Mouse (Mus musculus) liver, adult 2 months (tissue): ENCODE measurements around the gene Slc9b1. TPM values are rescaled to one million over a fixed set of nuclear protein-coding genes. Genes with fewer than 3 reads are reported as not detected.

ENCODE experiments used
- DNase-seq: peaks from one replicate; pipeline ENCODE4 v3.0.0-alpha.2; 2011; ENCODE audit warnings: low read depth, low spot score; ENCODE audit errors: extremely low read depth
- H3K27ac ChIP-seq: fragments of 200-500 bp; replicated peaks from 2 replicates; pipeline ENCODE4 v1.5.1; 2012; ENCODE audit warnings: low read depth, mild to moderate bottlenecking, control low read depth, inconsistent platforms, low read length; ENCODE audit not compliant: insufficient read depth
- H3K27me3 ChIP-seq: fragments of 200-500 bp; 2 replicates; pipeline ENCODE4 v1.6.1; 2012; ENCODE audit warnings: mild to moderate bottlenecking, moderate library complexity, low read length, inconsistent platforms; ENCODE audit not compliant: control insufficient read depth, insufficient read depth
- H3K36me3 ChIP-seq: fragments of 200-500 bp; 2 replicates; pipeline ENCODE4 v1.6.1; 2012; ENCODE audit warnings: low read length, inconsistent platforms; ENCODE audit not compliant: control insufficient read depth, insufficient read depth
- H3K4me1 ChIP-seq: fragments of 200-500 bp; 2 replicates; pipeline ENCODE4 v1.6.1; 2011; ENCODE audit warnings: low read length; ENCODE audit not compliant: control insufficient read depth, insufficient read depth
- H3K4me3 ChIP-seq: fragments of 200-500 bp; 2 replicates; pipeline ENCODE4 v1.5.1; 2011; ENCODE audit warnings: low read depth, mild to moderate bottlenecking, control low read depth, low read length, moderate library complexity; ENCODE audit not compliant: insufficient read depth
- H3K79me2 ChIP-seq: fragments of 200-500 bp; 2 replicates; pipeline ENCODE4 v1.6.1; 2012; ENCODE audit warnings: inconsistent platforms, mild to moderate bottlenecking, low read length, moderate library complexity; ENCODE audit not compliant: control insufficient read depth, insufficient read depth
- H3K9ac ChIP-seq: fragments of 200-500 bp; 2 replicates; pipeline ENCODE4 v1.6.1; 2012; ENCODE audit warnings: low read depth, mild to moderate bottlenecking, control low read depth, inconsistent platforms, low read length
- CTCF ChIP-seq: fragments of 200-500 bp; IDR thresholded peaks from 2 replicates; pipeline ENCODE4 v1.5.1; 2011; ENCODE audit warnings: low read depth, low read length, control low read depth
- POLR2A ChIP-seq: fragments of 200-500 bp; IDR thresholded peaks from 2 replicates; pipeline ENCODE4 v1.6.1; 2011; ENCODE audit warnings: low read length, control low read depth; ENCODE audit not compliant: insufficient read depth; ENCODE audit errors: extremely low read depth
- WGBS: fragments of 180-500 bp; shearing (Covaris S2); methylation state at CpG from one replicate; pipeline ENCODE4 v1.1.7; 2018; 5-methylcytosine and 5-hydroxymethylcytosine counted together
- polyA plus RNA-seq: library from polyadenylated mRNA; depleted of rRNA; stranded (reverse); fragments of >200 nt; gene quantifications from 2 replicates; pipeline ENCODE4 v1.2.3, GENCODE M21; 2012; rRNA removed
- total RNA-seq: library from RNA; depleted of rRNA; stranded (reverse); fragments of >200 nt; gene quantifications from 2 replicates; pipeline ENCODE4 v1.2.3, GENCODE M21; 2014; rRNA removed

The Slc9b1 gene
- total and polyA plus RNA-seq, 2 experiments = 0.09 TPM; not detected in 1

DNA sequence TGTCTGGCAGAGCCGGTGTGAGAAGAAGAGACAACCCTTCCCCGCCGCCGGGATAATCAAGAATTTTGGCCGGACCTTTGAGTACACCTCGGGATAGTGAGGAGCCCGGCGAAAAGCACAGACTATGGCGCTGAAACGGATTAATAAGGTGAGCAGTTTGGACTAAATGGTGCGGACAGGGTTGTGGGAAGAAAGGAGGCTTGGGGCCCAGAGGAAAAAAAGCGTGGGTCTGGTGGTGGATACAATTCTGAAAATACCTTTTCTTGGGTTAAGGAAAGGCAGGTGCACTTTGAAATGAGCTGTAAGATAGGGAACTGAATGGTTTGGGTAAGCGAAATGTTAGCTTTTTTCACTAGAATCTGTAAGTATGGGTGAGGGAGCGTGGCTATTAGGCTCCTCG lies 91.8 kb downstream of the Slc9b1 start:
- no peak for DNase-seq
- WGBS = under 1% methylated on average over 15 of the region's 15 CpGs
- TF ChIP-seq POLR2A = no peak
- TF ChIP-seq CTCF = no peak
- Histone ChIP-seq H3K4me1 (peaks cover 8% of the 10 kb centered on the region), H3K27me3 (no peaks in the 10 kb centered on the region), H3K79me2 (peaks cover 8% of the 10 kb centered on the region; the same call in 1 of the 2 replicates), H3K9ac (peak overlapping the region; percentile 98), H3K4me3 (peak overlapping the region; percentile 94), H3K27ac (peak overlapping the region; percentile 99), H3K36me3 (peaks cover 9% of the 10 kb centered on the region)

DNA sequence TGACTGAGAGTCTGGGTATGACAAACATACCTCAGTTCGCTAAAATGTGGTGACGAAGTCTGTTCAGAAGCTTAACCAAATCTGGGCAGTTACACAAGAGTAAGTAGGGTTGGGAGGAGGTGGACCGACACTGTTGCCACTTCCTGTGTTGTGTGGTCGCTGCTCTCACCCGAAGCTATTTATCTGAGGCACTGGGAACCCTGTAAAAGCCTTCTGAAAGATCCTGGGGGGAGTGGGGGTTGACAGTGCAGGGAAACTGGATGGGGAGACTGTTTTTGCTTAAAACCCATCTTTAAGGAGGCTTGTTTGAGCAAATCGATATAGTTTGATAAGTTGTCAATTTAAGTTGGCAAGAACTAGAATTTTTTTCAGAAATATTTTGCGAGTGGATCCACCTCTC lies 92.4 kb downstream of the Slc9b1 start:
- DNase-seq = peak; percentile 71
- TF ChIP-seq CTCF (no peak), POLR2A (no peak)
- peak overlapping the region; percentile 98 for H3K9ac ChIP-seq
- H3K79me2 ChIP-seq = peaks cover 8% of the 10 kb centered on the region; the same call in 1 of the 2 replicates
- 2% methylated on average over 7 of the region's 7 CpGs for WGBS
- peaks cover 8% of the 10 kb centered on the region for H3K4me1 ChIP-seq
- H3K4me3 ChIP-seq = peak overlapping the region; percentile 94
- peak overlapping the region; percentile 99 for H3K27ac ChIP-seq
- H3K36me3 ChIP-seq = peaks cover 12% of the 10 kb centered on the region
- H3K27me3 ChIP-seq = no peaks in the 10 kb centered on the region

DNA sequence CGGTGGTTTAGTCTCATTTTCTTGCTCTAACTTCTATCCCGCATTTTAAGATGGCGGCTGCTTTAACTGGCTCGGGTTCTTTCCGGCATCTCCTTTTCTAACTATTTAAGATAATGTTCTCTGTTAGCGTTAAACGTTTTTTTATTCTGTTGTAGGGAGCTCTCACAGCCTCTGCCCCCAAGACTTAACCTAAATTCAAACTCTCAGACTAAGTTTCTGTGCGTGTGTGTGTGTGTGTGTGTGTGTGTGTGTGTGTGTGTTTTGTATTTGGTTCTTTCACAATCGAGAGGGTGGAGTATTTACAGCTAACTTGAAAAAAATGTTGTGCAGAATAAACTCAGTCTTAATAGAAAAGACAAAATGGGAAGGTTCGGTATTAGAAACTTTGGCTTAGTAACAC lies 92.8 kb downstream of the Slc9b1 start:
- H3K36me3 ChIP-seq = peaks cover 12% of the 10 kb centered on the region
- under 1% methylated on average over 10 of the region's 10 CpGs for WGBS
- TF ChIP-seq POLR2A (no peak), CTCF (no peak)
- peaks cover 8% of the 10 kb centered on the region; the same call in 1 of the 2 replicates for H3K79me2 ChIP-seq
- H3K4me3 ChIP-seq = peak overlapping the region; percentile 94
- peak overlapping the region; percentile 99 for H3K27ac ChIP-seq
- no peaks in the 10 kb centered on the region for H3K27me3 ChIP-seq
- peak overlapping the region; percentile 24; the same call in 1 of the 2 replicates for H3K9ac ChIP-seq
- H3K4me1 ChIP-seq = peaks cover 8% of the 10 kb centered on the region
- DNase-seq = peak; percentile 74

DNA sequence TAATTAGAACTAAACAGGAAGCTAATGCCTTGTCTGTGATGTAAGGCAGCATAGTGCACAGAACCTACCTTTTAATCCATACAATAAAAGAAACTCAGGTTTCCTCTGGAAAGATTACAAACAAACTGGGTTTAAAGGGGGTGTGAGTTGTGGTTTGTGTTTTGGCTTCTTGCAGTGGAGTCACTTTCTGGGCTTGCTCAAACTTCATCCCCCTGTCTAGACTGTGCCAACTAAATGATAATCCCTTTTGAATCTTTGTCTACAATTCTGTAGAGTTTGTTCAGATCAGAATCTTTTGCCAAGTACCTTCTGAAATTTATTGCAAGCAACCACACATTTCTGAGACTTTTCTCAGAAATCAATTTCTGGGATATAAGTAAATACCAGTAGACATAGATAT lies 97.1 kb downstream of the Slc9b1 start:
- Histone ChIP-seq H3K9ac (no peak overlapping the region), H3K79me2 (peaks cover 5% of the 10 kb centered on the region; the same call in 1 of the 2 replicates), H3K4me1 (peaks cover 12% of the 10 kb centered on the region), H3K36me3 (peaks cover 25% of the 10 kb centered on the region), H3K27me3 (no peaks in the 10 kb centered on the region), H3K27ac (no peak overlapping the region), H3K4me3 (no peak overlapping the region)
- no peak for DNase-seq
- TF ChIP-seq CTCF (no peak), POLR2A (no peak)

Other genes starting within 250 kb of the Slc9b1 start
- 0.18 and 0.60 TPM in 2 replicates for gene Cenpe, start 135.5 kb upstream of the Slc9b1 start, total RNA-seq
- gene Cenpe, start 135.5 kb upstream of the Slc9b1 start, polyA plus RNA-seq = 0.01 and 0.09 TPM in 2 replicates
- 14.8 and 24.2 TPM in 2 replicates for gene Bdh2, start 66.8 kb upstream of the Slc9b1 start, total RNA-seq
- 15.2 and 15.9 TPM in 2 replicates for gene Bdh2, start 66.8 kb upstream of the Slc9b1 start, polyA plus RNA-seq
- 0.20 and 0.28 TPM in 2 replicates for gene Slc9b2, start 40.3 kb upstream of the Slc9b1 start, total RNA-seq
- 0.11 TPM in 1 of 2 replicates, not detected in the other for gene Slc9b2, start 40.3 kb upstream of the Slc9b1 start, polyA plus RNA-seq
- 17.4 and 20.5 TPM in 2 replicates for gene Cisd2, start 75.9 kb downstream of the Slc9b1 start, total RNA-seq
- gene Cisd2, start 75.9 kb downstream of the Slc9b1 start, polyA plus RNA-seq = 19.2 and 23.1 TPM in 2 replicates
- 230 and 243 TPM in 2 replicates for gene Ube2d3, start 90.1 kb downstream of the Slc9b1 start, total RNA-seq
- gene Ube2d3, start 90.1 kb downstream of the Slc9b1 start, polyA plus RNA-seq = 210 and 283 TPM in 2 replicates
- gene Manba, start 137.6 kb downstream of the Slc9b1 start, total RNA-seq = 14.2 and 14.7 TPM in 2 replicates
- gene Manba, start 137.6 kb downstream of the Slc9b1 start, polyA plus RNA-seq = 3.7 and 3.8 TPM in 2 replicates